Mouse (Mus musculus): ENCODE results near the gene Anxa9. TPM values are rescaled to one million over a fixed set of nuclear protein-coding genes. Genes with fewer than 3 reads are reported as not detected.

Anxa9 gene
- total and polyA plus RNA-seq, 2 experiments from 2014 or later, result 0.27 to 0.32 TPM

DNA sequence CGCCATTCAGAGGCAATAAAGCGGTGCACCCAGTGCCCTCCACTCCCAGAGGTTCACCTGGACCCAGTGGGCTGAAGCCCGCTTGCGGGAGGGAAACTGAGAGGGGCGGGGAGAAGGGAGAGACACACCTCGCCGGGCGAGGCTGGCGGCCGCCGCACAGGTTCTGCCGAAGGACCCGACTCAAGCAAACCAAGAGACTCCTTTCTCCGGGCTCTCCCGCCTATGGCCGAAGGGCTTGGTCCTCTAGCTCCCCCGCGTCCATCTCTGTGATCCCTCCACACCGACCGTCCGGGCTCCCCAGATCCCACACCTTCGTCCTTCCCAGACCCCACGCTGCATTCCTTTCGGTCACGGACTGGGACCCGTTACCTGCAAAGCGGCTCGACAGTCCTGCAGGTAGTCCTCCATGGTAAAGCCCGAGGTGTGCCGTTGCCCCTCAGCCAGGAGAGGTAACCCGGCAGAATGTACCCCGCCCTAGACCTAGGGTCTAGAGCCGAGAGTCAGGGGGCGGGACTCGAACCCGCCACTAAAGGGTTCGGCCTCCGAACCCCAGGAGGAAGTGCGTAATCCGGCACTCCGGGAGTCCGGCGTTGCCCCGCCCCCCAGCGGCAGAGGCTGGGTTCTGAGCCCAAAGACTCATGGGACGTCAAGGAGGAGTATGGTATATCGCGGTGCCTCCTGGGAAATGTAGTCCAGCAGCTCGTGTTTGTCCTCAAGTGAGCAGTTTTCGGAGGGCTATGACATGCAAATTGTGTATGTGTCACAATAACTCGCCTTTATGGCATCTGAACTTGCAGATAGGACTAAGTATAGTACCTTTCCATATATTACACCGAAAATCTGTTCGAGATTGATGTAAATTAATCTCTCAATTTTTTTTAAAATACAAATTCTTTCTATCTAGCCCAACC is 25.5 kb downstream of the Anxa9 start, which contains the start of the genes Mindy1 and Prune1:
Gene Mindy1, plus strand, starts transcription at position 130 of the 911 bp plus-strand sequence.
Gene Prune1, minus strand, starts transcription at position 861 of the 911 bp plus-strand sequence.
- peak within 1 kb of the TSS; percentile 73 for H3K4me3 ChIP-seq (ENCODE audit: low read depth, low read length)
- TF ChIP-seq CTCF (IDR thresholded peaks at IDR 0.05), result peak; percentile 65
- 1% methylated on average over 49 of the region's 53 CpGs for WGBS
- peak within 1 kb of the TSS; percentile 93 for H3K9ac ChIP-seq (replicated peaks; ENCODE audit: low read length, poor library complexity, severe bottlenecking)
- H3K4me1 ChIP-seq (ENCODE audit: insufficient read depth, low read length), result peaks cover 9% of the 10 kb centered on the region; the same call in 1 of the 2 replicates
- H3K27me3 ChIP-seq (ENCODE audit: insufficient read depth, low read length), result no peaks in the 10 kb centered on the region
- no peaks in the 10 kb centered on the region for H3K36me3 ChIP-seq (ENCODE audit: insufficient read depth, low read length)
- H3K27ac ChIP-seq (ENCODE audit: low read depth, low read length), result peak within 1 kb of the TSS; percentile 87
- DNase-seq (ENCODE audit: low spot score), result peak; percentile 99
- no peaks in the 10 kb centered on the region for H3K9me3 ChIP-seq (ENCODE audit: low read length)
- H3K4me2 ChIP-seq (ENCODE audit: low read depth, low read length, poor library complexity, severe bottlenecking), result peak within 1 kb of the TSS; percentile 93
- ATAC-seq (ENCODE audit: low FRiP score), result peak; percentile 91

DNA sequence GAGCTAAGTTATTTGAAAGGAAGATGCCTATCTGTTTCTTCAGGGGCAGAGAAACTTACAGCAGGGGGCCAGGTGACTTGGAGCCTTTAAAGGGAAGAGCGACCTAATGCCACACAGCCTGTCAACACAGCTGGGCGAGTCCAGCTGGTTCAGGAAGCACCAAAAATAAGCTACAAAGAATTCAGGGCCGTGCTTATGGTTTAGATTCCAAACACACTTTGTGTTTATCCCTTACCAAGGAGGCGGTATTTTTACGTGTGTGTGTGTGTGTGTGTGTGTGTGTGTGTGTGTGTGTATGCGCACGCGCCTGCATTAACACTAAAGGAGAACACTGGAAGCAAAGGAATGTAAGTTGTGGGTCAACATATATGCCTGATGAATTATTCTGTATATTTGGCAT is 26.2 kb downstream of the Anxa9 start:
- 19% methylated on average over 8 of the region's 8 CpGs for WGBS
- ATAC-seq (ENCODE audit: low FRiP score) (no peak), DNase-seq (ENCODE audit: low spot score) (peak; percentile 32)
- peak; percentile 7 for TF ChIP-seq CTCF (IDR thresholded peaks at IDR 0.05)
- Histone ChIP-seq H3K27ac (ENCODE audit: low read depth, low read length) (peak overlapping the region; percentile 87), H3K4me1 (ENCODE audit: insufficient read depth, low read length) (peaks cover 9% of the 10 kb centered on the region; the same call in 1 of the 2 replicates), H3K9me3 (ENCODE audit: low read length) (no peaks in the 10 kb centered on the region), H3K4me3 (ENCODE audit: low read depth, low read length) (peak overlapping the region; percentile 73), H3K36me3 (ENCODE audit: insufficient read depth, low read length) (no peaks in the 10 kb centered on the region), H3K4me2 (ENCODE audit: low read depth, low read length, poor library complexity, severe bottlenecking) (peak overlapping the region; percentile 93), H3K27me3 (ENCODE audit: insufficient read depth, low read length) (no peaks in the 10 kb centered on the region), H3K9ac (replicated peaks; ENCODE audit: low read length, poor library complexity, severe bottlenecking) (peak overlapping the region; percentile 93)

GRCm38 (mm10) chr3:95277149-95277551 is 29.8 kb downstream of the Anxa9 start:
- no peak overlapping the region for H3K4me3 ChIP-seq (ENCODE audit: low read depth, low read length)
- no peaks in the 10 kb centered on the region for H3K27me3 ChIP-seq (ENCODE audit: insufficient read depth, low read length)
- H3K36me3 ChIP-seq (ENCODE audit: insufficient read depth, low read length), result no peaks in the 10 kb centered on the region
- no peaks in the 10 kb centered on the region for H3K9me3 ChIP-seq (ENCODE audit: low read length)
- ATAC-seq (ENCODE audit: low FRiP score), result no peak
- H3K4me2 ChIP-seq (ENCODE audit: low read depth, low read length, poor library complexity, severe bottlenecking), result no peak overlapping the region
- TF ChIP-seq CTCF (IDR thresholded peaks at IDR 0.05), result no peak
- DNase-seq (ENCODE audit: low spot score), result no peak
- 0 out of 2 replicates have a peak, but pooled peaks cover 2% of the 10 kb centered on the region for H3K4me1 ChIP-seq (ENCODE audit: insufficient read depth, low read length)
- H3K9ac ChIP-seq (replicated peaks; ENCODE audit: low read length, poor library complexity, severe bottlenecking), result no peak overlapping the region
- 93% methylated on average over 1 of the region's 1 CpGs for WGBS
- no peak overlapping the region for H3K27ac ChIP-seq (ENCODE audit: low read depth, low read length)

DNA sequence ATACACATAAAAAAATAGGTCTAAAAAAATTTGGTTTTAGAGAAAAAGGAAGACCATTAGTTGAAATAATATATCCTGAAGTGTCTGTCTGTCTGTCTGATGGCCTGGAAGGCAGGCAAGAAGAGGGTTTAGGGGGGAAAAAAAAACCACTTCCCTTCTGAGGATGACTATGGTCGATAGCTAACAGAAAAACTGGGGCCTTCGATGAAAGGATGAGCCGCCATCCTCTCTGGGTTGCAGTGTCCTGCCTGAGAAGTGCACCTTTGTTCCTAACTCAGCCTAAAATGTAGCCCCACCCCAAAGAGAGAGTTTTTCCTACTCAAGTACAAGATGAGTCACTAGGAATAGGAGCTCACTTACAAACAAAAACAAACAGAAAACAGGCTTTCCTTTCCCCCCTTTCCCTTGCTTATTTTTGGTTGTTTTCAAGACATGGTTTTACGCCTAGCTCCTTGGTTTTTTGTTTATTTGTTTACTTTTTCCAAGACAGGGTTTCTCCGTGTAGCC is 30.5 kb downstream of the Anxa9 start:
- no peaks in the 10 kb centered on the region for H3K9me3 ChIP-seq (ENCODE audit: low read length)
- H3K36me3 ChIP-seq (ENCODE audit: insufficient read depth, low read length), result no peaks in the 10 kb centered on the region
- no peak overlapping the region for H3K4me2 ChIP-seq (ENCODE audit: low read depth, low read length, poor library complexity, severe bottlenecking)
- no peak overlapping the region for H3K27ac ChIP-seq (ENCODE audit: low read depth, low read length)
- ATAC-seq (ENCODE audit: low FRiP score) (no peak), DNase-seq (ENCODE audit: low spot score) (no peak)
- 84% methylated on average over 5 of the region's 5 CpGs for WGBS
- no peak overlapping the region for H3K4me3 ChIP-seq (ENCODE audit: low read depth, low read length)
- H3K9ac ChIP-seq (replicated peaks; ENCODE audit: low read length, poor library complexity, severe bottlenecking), result no peak overlapping the region
- 0 out of 2 replicates have a peak, but pooled peaks cover 2% of the 10 kb centered on the region for H3K4me1 ChIP-seq (ENCODE audit: insufficient read depth, low read length)
- H3K27me3 ChIP-seq (ENCODE audit: insufficient read depth, low read length), result no peaks in the 10 kb centered on the region
- no peak for TF ChIP-seq CTCF (IDR thresholded peaks at IDR 0.05)

DNA sequence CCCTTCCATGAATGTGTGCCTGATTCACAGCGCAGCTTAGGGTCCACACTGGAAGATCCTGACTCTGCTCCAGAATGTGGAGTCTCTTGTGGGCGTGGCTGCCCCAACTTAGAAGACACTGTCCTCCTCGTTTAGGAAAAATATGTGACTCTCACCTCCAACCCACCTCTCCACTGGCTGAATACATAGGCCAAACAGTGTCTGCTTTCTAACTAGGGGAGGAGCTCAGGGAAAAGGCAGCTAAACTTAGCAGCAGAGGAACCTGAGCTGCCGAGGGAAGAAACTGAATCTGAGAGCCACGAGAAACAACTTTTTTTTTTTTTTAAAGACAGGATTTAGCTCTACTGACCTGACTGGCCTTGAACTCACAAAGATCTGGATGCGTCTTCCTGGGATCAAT is 31.8 kb downstream of the Anxa9 start:
- Histone ChIP-seq H3K36me3 (ENCODE audit: insufficient read depth, low read length) (no peaks in the 10 kb centered on the region), H3K4me3 (ENCODE audit: low read depth, low read length) (no peak overlapping the region), H3K27me3 (ENCODE audit: insufficient read depth, low read length) (no peaks in the 10 kb centered on the region), H3K4me1 (ENCODE audit: insufficient read depth, low read length) (no peaks in the 10 kb centered on the region), H3K4me2 (ENCODE audit: low read depth, low read length, poor library complexity, severe bottlenecking) (no peak overlapping the region), H3K27ac (ENCODE audit: low read depth, low read length) (no peak overlapping the region), H3K9ac (replicated peaks; ENCODE audit: low read length, poor library complexity, severe bottlenecking) (no peak overlapping the region), H3K9me3 (ENCODE audit: low read length) (no peaks in the 10 kb centered on the region)
- DNase-seq (ENCODE audit: low spot score), result no peak
- no peak for TF ChIP-seq CTCF (IDR thresholded peaks at IDR 0.05)
- WGBS, result 86% methylated on average over 6 of the region's 6 CpGs
- no peak for ATAC-seq (ENCODE audit: low FRiP score)

DNA sequence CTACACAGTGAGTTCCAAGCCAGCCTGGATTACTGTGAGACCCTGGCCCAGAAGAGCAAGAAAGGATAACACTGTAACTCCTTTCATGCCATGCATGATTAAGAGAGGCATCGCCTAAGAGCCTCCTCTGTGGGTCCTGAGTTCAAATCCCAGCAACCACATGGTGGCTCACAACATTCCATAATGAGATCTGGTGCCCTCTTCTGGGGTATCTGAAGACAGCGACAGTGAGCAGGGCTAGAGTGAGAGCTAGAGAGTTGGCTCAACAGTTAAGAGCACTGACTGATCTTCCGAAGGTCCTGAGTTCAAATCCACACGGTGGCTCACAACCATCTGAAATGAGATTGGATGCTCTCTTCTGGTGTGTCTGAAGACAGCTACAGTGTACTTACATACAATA is 32.5 kb downstream of the Anxa9 start:
- H3K27me3 ChIP-seq (ENCODE audit: insufficient read depth, low read length), result no peaks in the 10 kb centered on the region
- no peak for TF ChIP-seq CTCF (IDR thresholded peaks at IDR 0.05)
- H3K27ac ChIP-seq (ENCODE audit: low read depth, low read length), result no peak overlapping the region
- 92% methylated on average over 4 of the region's 4 CpGs for WGBS
- H3K36me3 ChIP-seq (ENCODE audit: insufficient read depth, low read length), result 0 out of 2 replicates have a peak, but pooled peaks cover 4% of the 10 kb centered on the region
- no peak overlapping the region for H3K9ac ChIP-seq (replicated peaks; ENCODE audit: low read length, poor library complexity, severe bottlenecking)
- H3K4me3 ChIP-seq (ENCODE audit: low read depth, low read length), result no peak overlapping the region
- DNase-seq (ENCODE audit: low spot score), result no peak
- H3K9me3 ChIP-seq (ENCODE audit: low read length), result no peaks in the 10 kb centered on the region
- no peak overlapping the region for H3K4me2 ChIP-seq (ENCODE audit: low read depth, low read length, poor library complexity, severe bottlenecking)
- ATAC-seq (ENCODE audit: low FRiP score), result no peak
- H3K4me1 ChIP-seq (ENCODE audit: insufficient read depth, low read length), result no peaks in the 10 kb centered on the region

Measured in midbrain, postnatal 0 days (tissue).